Mouse (Mus musculus) kidney, embryonic 15.5 days (tissue): ENCODE results near the gene Fam102a. TPM values are rescaled to one million over a fixed set of nuclear protein-coding genes. Genes with fewer than 3 reads are reported as not detected.

Experiments used
- ATAC-seq: fragments of 200-750 bp; cut with Nextera tagmentation; replicated peaks from 2 replicates; pipeline ENCODE4 v1.8.0; 2017; ENCODE audit warnings: moderate TSS enrichment; ENCODE audit not compliant: low FRiP score
- H3K27ac ChIP-seq: fragments of 300-500 bp; sonication (generic); 2 replicates; pipeline ENCODE4 v1.5.1; 2015; ENCODE audit warnings: mild to moderate bottlenecking, inconsistent platforms
- H3K27me3 ChIP-seq: fragments of 300-500 bp; sonication (generic); 2 replicates; pipeline ENCODE4 v1.6.1; 2015; ENCODE audit warnings: inconsistent platforms
- H3K36me3 ChIP-seq: fragments of 300-500 bp; sonication (generic); 2 replicates; pipeline ENCODE4 v1.6.1; 2015; ENCODE audit warnings: inconsistent platforms
- H3K4me1 ChIP-seq: fragments of 300-500 bp; sonication (generic); 2 replicates; pipeline ENCODE4 v1.6.1; 2015; ENCODE audit warnings: inconsistent platforms
- H3K4me2 ChIP-seq: fragments of 300-500 bp; sonication (generic); 2 replicates; pipeline ENCODE4 v1.6.1; 2015; ENCODE audit warnings: moderate library complexity, mild to moderate bottlenecking, inconsistent platforms
- H3K4me3 ChIP-seq: fragments of 300-500 bp; sonication (generic); replicated peaks from 2 replicates; pipeline ENCODE4 v1.5.1; 2015; ENCODE audit warnings: mild to moderate bottlenecking, inconsistent platforms
- H3K9ac ChIP-seq: fragments of 300-500 bp; sonication (generic); 2 replicates; pipeline ENCODE4 v1.6.1; 2015; ENCODE audit warnings: mild to moderate bottlenecking, inconsistent platforms
- H3K9me3 ChIP-seq: fragments of 300-500 bp; sonication (generic); replicated peaks from 2 replicates; pipeline ENCODE4 v1.6.1; 2016; ENCODE audit warnings: inconsistent platforms
- WGBS: fragments of 180-500 bp; shearing (Covaris S2); methylation state at CpG from one replicate; pipeline ENCODE4 v1.1.7; 2015; ENCODE audit warnings: mixed read lengths; 5-methylcytosine and 5-hydroxymethylcytosine counted together
- polyA plus RNA-seq: library from polyadenylated mRNA; unstranded; fragments of >200 nt; fragmentation: Nextera tagmentation; extraction: Ambion mirVana; gene quantifications from 2 replicates; pipeline ENCODE4 v1.2.1, GENCODE M21; 2015

The Fam102a gene
- polyA plus RNA-seq, 1 experiment from 2014 or later = 15.0 TPM

DNA sequence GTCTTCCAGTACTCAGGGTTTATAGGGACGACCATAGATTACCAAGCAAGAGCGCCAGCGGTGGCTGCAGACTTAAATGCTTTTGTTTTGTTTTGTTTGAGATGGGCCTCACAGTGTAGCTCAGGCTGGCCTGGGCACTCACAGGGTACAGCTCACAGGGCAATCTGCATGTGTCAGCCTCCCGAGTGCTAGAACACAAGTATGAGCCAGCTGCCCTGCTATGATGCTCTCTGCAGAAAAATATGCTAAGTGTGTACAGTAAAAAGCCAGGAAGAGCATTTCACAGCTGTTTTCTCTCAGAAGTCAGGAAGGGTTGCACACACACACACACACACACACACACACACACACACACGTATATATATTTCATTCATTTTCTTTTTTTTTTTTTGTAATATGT, 34.7 kb upstream of the Fam102a start:
- peaks cover 5% of the 10 kb centered on the region; the same call in 1 of the 2 replicates for H3K9me3 ChIP-seq
- H3K4me2 ChIP-seq = no peak overlapping the region
- H3K4me3 ChIP-seq = no peak overlapping the region
- H3K27me3 ChIP-seq = no peaks in the 10 kb centered on the region
- no peak overlapping the region for H3K27ac ChIP-seq
- no peaks in the 10 kb centered on the region for H3K36me3 ChIP-seq
- no peak for ATAC-seq
- H3K4me1 ChIP-seq = peaks cover 18% of the 10 kb centered on the region
- H3K9ac ChIP-seq = no peak overlapping the region
- WGBS = 68% methylated on average over 5 of the region's 5 CpGs

DNA sequence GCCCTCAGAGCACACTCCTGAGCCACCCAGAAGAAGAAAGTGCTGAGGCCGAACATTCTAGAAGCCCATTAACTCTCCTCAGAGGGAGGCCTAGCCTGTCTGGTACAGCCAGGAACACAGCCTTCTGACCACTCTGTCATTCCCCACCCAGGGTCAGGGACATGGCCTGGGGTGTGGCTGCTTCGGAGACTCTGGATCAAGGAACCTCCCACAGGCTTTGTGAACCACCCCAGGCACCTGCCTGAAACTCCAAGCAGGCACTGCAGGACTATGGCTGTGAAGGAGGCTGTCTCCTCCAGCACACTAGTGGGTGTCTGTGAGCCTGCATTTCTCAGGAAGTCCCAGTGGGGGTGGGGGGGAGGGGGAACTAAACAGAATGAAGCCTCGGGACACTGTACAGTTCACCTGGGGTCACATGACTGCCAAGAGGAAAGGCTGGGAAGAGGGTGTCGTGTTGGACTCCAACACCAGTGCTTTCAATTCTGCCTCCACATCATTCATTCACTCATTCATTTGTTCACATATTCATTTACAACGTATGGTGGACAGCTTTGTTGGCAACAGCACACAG, 33.3 kb upstream of the Fam102a start:
- H3K4me2 ChIP-seq = no peak overlapping the region
- peaks cover 21% of the 10 kb centered on the region for H3K4me1 ChIP-seq
- H3K27me3 ChIP-seq = no peaks in the 10 kb centered on the region
- H3K36me3 ChIP-seq = no peaks in the 10 kb centered on the region
- no peak overlapping the region for H3K4me3 ChIP-seq
- peak; percentile 33; the same call in 1 of the 2 replicates for ATAC-seq
- H3K27ac ChIP-seq = no peak overlapping the region
- 58% methylated on average over 5 of the region's 5 CpGs for WGBS
- H3K9me3 ChIP-seq = peaks cover 8% of the 10 kb centered on the region; the same call in 1 of the 2 replicates
- H3K9ac ChIP-seq = no peak overlapping the region

DNA sequence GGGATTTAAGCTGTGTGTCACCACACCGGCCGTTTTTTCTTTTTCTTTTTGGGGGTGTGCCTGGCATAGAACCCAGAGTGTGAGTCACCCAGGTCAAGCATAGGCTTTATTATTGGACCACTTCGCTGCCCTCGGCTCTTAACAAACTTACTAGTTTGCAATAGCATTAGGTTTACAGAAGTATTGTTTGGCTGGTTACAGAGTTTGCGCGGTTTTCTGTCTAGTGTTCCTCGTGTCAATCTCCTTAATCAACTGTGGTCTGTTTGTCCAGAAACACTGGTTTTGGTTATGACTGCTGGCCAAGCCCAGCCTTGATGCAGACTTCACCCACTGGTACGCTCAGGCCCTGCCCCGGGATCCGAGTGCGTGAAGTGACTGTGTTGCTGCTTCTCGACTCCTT, 32.3 kb upstream of the Fam102a start:
- no peak overlapping the region for H3K9ac ChIP-seq
- H3K27me3 ChIP-seq = no peaks in the 10 kb centered on the region
- H3K9me3 ChIP-seq = peaks cover 8% of the 10 kb centered on the region; the same call in 1 of the 2 replicates
- H3K4me1 ChIP-seq = peaks cover 31% of the 10 kb centered on the region
- 88% methylated on average over 12 of the region's 12 CpGs for WGBS
- H3K4me3 ChIP-seq = no peak overlapping the region
- ATAC-seq = no peak
- H3K27ac ChIP-seq = peak overlapping the region; percentile 75; the same call in 1 of the 2 replicates
- no peak overlapping the region for H3K4me2 ChIP-seq
- H3K36me3 ChIP-seq = no peaks in the 10 kb centered on the region

DNA sequence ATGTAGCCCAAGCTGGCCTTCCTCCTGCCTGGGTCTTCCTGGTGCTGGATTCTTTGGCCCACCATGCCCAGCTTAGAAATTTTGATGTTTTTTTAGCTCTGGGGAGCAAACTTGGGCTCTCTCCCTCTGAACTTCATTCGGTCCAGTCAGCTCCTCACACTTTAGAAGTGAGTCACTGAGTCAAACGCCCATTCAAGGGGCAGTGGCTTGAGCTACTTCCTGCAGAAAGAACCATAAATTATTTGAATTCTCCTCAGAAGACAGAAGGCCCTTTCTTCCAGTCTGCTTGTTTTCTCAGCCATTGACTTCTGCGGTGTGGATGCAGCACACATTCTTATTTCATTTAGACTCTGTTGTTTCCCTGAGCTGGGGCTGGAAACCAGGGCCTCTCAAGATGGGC, 31.5 kb upstream of the Fam102a start:
- Histone ChIP-seq H3K9me3 (peaks cover 5% of the 10 kb centered on the region; the same call in 1 of the 2 replicates), H3K9ac (no peak overlapping the region), H3K27me3 (no peaks in the 10 kb centered on the region), H3K4me1 (peaks cover 33% of the 10 kb centered on the region), H3K4me3 (no peak overlapping the region), H3K36me3 (no peaks in the 10 kb centered on the region), H3K4me2 (no peak overlapping the region), H3K27ac (peak overlapping the region; percentile 75)
- 19% methylated on average over 3 of the region's 3 CpGs for WGBS
- ATAC-seq = no peak

DNA sequence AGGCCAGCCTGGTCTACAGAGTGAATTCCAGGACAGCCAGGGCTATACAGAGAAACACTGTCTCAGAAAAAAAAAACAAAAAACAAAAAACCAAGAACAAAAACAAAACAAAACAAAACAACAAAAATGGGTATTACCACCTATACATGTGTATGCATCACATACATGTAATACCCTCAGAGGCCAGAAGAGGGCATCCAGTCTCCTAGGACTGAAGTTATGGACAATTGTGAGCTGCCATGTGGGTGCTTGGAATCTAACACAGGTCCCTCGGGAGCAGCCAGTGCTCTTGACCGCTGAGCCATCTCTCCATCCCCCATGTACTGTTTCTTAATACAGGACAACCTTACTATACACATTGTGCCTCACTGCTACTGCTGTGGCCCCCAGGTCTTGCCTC, 29.6 kb upstream of the Fam102a start:
- H3K4me3 ChIP-seq = no peak overlapping the region
- H3K27me3 ChIP-seq = no peaks in the 10 kb centered on the region
- 0 out of 2 replicates have a peak, but pooled peaks cover 3% of the 10 kb centered on the region for H3K9me3 ChIP-seq
- no peak overlapping the region for H3K27ac ChIP-seq
- H3K36me3 ChIP-seq = no peaks in the 10 kb centered on the region
- ATAC-seq = no peak
- no peak overlapping the region for H3K9ac ChIP-seq
- peaks cover 42% of the 10 kb centered on the region for H3K4me1 ChIP-seq
- no peak overlapping the region for H3K4me2 ChIP-seq
- WGBS = 93% methylated on average over 2 of the region's 2 CpGs

DNA sequence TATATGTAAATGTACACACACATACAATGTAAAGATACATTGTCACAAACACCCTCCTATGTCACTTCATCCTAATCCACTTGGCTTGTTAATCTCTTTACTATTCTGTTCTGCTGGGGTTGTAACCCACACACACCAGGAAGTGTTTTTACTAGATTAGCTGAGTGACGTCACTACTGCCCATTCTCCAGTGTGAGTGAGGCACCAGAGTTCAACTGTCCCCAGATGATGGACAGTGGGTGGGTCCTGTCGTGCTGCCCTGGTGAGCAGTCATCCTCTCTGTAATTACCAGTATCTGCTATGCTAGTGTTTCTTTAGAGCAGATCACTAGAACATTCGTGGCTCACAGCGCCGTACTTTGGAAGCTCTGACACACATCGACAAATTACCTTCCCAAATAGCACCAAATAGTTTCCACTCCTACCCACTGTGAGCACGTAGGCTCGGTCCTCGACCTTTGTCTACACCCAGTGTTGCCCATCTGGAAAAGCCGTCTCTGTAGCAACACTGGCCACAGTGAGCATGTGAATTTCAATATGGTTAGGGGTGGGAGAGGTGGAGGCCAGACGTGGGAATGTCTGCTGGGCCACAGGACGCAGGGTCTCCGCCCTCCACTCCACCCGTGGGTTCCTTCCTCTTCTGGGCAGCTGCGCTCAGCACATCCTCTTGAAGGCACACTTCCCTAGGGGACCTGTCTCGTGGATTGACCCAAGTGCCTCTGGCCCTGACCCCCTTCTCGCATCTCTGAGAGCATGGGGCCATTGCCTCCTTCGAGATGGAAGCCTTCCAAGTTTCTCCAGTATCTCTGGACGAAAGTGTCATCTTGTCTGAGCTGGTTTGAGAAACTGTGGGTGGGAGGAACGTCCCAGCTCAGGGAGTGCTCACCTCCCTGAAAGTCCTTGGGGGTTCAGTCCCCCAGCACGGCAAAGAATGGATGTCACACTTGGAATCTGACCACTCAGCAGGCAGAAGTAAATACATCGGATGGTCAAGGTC, 28.2 kb upstream of the Fam102a start:
- no peak overlapping the region for H3K4me2 ChIP-seq
- no peak overlapping the region for H3K9ac ChIP-seq
- H3K27me3 ChIP-seq = no peaks in the 10 kb centered on the region
- H3K27ac ChIP-seq = 0 out of 2 replicates have a peak overlapping the region, but pooled peaks have one; percentile 41
- H3K36me3 ChIP-seq = no peaks in the 10 kb centered on the region
- peaks cover 37% of the 10 kb centered on the region for H3K4me1 ChIP-seq
- 56% methylated on average over 22 of the region's 22 CpGs for WGBS
- no peak overlapping the region for H3K4me3 ChIP-seq
- no peak for ATAC-seq
- 0 out of 2 replicates have a peak, but pooled peaks cover 3% of the 10 kb centered on the region for H3K9me3 ChIP-seq

DNA sequence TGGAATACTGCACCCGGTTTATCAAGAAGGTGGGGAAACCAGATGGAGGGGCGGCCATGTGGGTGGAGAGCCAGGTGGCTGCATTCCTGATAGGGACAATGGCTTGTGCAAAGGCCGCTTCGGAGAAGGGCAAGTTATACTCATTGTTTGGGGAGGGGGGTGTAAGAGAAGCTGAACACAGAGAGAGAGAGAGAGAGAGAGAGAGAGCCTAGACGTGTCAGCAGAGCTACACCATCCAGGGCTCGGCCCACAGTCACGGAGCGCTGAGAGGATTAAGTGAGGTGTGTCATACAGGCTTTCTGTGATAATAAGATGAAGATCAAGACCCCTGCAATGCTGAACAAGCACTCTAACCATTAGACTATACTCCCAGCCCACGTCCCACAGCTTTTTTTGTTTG, 27.2 kb upstream of the Fam102a start:
- Histone ChIP-seq H3K27me3 (no peaks in the 10 kb centered on the region), H3K36me3 (no peaks in the 10 kb centered on the region), H3K4me2 (no peak overlapping the region), H3K27ac (0 out of 2 replicates have a peak overlapping the region, but pooled peaks have one; percentile 41), H3K4me1 (peaks cover 37% of the 10 kb centered on the region), H3K9ac (no peak overlapping the region), H3K9me3 (0 out of 2 replicates have a peak, but pooled peaks cover 3% of the 10 kb centered on the region), H3K4me3 (no peak overlapping the region)
- ATAC-seq = no peak
- WGBS = 72% methylated on average over 9 of the region's 9 CpGs

DNA sequence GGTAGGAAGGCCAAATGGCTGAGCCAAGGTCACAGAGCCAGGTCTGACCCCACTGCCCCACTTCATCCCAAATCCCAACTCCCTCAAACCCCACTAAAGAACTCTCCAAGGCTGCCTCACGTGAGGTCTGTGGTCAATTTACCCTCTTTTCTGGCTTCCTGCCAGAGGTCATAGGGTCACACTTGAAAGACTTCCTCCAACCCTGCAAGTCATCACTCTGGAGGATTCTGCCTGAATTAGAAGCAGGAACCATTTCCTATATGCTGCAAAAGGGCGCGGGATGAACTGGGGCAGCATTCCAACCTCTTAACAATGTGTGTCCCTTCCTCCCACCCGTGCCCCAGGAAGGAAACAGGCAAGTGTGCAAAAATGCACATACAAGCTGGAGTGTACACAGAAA, 25.8 kb upstream of the Fam102a start:
- Histone ChIP-seq H3K27me3 (no peaks in the 10 kb centered on the region), H3K4me2 (no peak overlapping the region)

DNA sequence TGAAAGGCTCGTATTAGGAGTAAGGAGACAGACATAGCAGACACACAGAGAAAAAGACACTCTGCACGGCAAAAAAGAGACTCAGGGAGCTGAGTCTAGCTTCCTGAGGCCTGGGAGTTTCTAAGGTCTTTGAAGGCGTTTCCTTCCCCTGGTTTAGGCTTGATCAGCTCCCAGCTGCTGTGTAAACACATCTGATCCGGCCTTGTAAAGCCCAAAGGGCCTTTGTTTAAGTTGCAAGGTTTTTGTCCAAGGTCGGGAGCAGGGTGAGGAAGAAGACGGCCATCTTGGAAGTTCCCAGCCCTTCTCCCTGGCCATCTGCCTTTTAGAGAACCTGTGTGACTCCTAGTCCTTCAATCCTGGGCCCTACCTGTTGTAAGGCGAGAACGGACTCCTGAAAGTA, 25.2 kb upstream of the Fam102a start:
- Histone ChIP-seq H3K9me3 (0 out of 2 replicates have a peak, but pooled peaks cover 3% of the 10 kb centered on the region), H3K27ac (peak overlapping the region; percentile 87), H3K36me3 (no peaks in the 10 kb centered on the region), H3K4me3 (no peak overlapping the region), H3K4me2 (no peak overlapping the region), H3K27me3 (no peaks in the 10 kb centered on the region), H3K9ac (no peak overlapping the region), H3K4me1 (peaks cover 34% of the 10 kb centered on the region)
- 47% methylated on average over 8 of the region's 8 CpGs for WGBS
- ATAC-seq = no peak

More for the DNA sequence above, 25.8 kb upstream of the Fam102a start:
- WGBS = 18% methylated on average over 4 of the region's 4 CpGs
- 0 out of 2 replicates have a peak, but pooled peaks cover 3% of the 10 kb centered on the region for H3K9me3 ChIP-seq
- no peak overlapping the region for H3K4me3 ChIP-seq
- H3K4me1 ChIP-seq = peaks cover 31% of the 10 kb centered on the region
- no peak for ATAC-seq
- no peak overlapping the region for H3K9ac ChIP-seq
- H3K27ac ChIP-seq = peak overlapping the region; percentile 87
- H3K36me3 ChIP-seq = no peaks in the 10 kb centered on the region

DNA sequence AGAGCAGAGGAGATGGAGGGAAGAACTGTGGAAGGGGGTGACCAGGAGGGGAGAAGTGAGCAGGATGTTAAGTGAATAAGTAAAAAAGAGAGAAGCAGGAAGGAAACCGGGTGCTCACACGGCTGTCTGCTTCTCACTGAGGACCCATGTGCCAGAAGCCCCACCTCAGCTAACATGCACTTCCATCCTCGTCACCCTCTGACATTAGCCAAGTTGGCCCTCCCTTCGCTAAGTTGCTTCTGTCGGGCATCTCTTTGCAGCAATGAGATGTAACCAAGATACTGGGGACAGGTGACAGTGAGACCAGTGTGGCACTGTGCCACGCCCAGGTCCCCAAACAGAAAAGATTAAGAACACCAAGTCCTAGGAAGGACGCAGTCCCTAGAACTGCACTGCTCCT, 22.5 kb upstream of the Fam102a start:
- peaks cover 21% of the 10 kb centered on the region for H3K4me1 ChIP-seq
- H3K27ac ChIP-seq = no peak overlapping the region
- WGBS = 73% methylated on average over 7 of the region's 7 CpGs
- no peaks in the 10 kb centered on the region for H3K9me3 ChIP-seq
- no peak for ATAC-seq
- no peaks in the 10 kb centered on the region for H3K27me3 ChIP-seq
- no peaks in the 10 kb centered on the region for H3K36me3 ChIP-seq
- no peak overlapping the region for H3K9ac ChIP-seq
- H3K4me3 ChIP-seq = no peak overlapping the region
- no peak overlapping the region for H3K4me2 ChIP-seq

DNA sequence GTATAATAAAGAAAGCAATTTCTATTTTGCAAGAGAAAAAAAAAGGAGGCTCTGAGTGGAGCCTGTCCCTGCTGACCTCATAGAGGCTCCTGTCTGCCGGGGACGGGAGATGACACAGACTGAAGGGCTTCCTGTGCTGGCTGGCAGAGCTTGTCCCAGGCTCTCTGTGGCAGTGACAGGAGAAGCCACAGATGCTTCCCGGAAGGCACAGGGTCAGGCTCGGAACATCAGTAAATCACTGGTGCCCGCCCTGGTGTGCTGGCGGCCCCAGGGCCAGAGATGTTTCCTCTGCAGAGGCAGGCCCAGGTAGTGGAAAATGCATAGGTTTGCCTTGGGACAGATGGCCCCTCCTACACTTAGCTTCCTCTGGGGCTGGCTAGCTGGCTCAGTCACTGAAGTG, 20.8 kb upstream of the Fam102a start:
- H3K36me3 ChIP-seq = no peaks in the 10 kb centered on the region
- no peaks in the 10 kb centered on the region for H3K9me3 ChIP-seq
- H3K4me1 ChIP-seq = peaks cover 13% of the 10 kb centered on the region
- WGBS = 17% methylated on average over 6 of the region's 6 CpGs
- no peak overlapping the region for H3K4me3 ChIP-seq
- H3K9ac ChIP-seq = no peak overlapping the region
- peak; percentile 64; the same call in 1 of the 2 replicates for ATAC-seq
- H3K27me3 ChIP-seq = no peaks in the 10 kb centered on the region
- H3K4me2 ChIP-seq = no peak overlapping the region
- peak overlapping the region; percentile 66; the same call in 1 of the 2 replicates for H3K27ac ChIP-seq
